Mouse (Mus musculus) layer of hippocampus, adult 2 months (tissue): ENCODE measurements at regions not wholly inside any gene's neighbourhood (a gene's known extent, or its start where the extent isn't known, plus 50 kb on each side); places are given as distances from the start of the nearest gene placed in this dataset.

Source experiments
- DNase-seq, 2 experiments: peaks; one replicate each; pipeline ENCODE4 v3.0.0; 2022; ENCODE audit warnings: low spot score in 2 of 2
- H3K27ac ChIP-seq: fragments of 200-600 bp; 2 replicates; pipeline ENCODE4 v1.8.1; 2022
- H3K4me3 ChIP-seq: fragments of 200-600 bp; 2 replicates; pipeline ENCODE4 v1.8.1; 2022; ENCODE audit warnings: mild to moderate bottlenecking
- CTCF ChIP-seq: fragments of 200-600 bp; conservative IDR thresholded peaks from 2 replicates; pipeline ENCODE4 v1.8.1; 2022; ENCODE audit warnings: antibody characterized with exemption, mild to moderate bottlenecking, moderate library complexity

DNA sequence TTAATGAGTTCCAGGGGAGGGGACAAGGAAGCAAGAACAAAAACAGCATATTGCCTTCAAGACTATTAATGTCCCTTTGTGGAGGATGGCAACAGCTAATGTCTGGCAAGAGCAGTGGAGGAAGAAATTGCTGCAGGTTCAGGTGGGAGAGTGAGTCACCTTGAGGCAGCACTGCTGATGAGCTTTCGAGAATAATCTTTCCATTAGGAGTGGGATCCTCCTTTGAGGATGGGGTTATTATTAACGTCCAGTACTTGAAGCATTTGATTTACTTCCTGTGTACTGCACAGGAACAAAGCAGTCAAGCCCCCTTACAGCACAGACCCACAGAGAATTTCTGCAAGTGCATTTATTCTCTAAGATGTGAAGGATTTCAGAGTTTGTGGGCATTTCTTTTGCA is 671.2 kb upstream of the Stxbp6 start:
- Histone ChIP-seq H3K27ac (no peak overlapping the region), H3K4me3 (no peak overlapping the region)
- TF ChIP-seq CTCF = no peak
- no peak for DNase-seq

- DNase-seq = no peak
- H3K4me3 ChIP-seq = no peak overlapping the region
- H3K27ac ChIP-seq = no peak overlapping the region
- no peak for TF ChIP-seq CTCF
These were observed 670.1 kb upstream of the Stxbp6 start for GRCm38 (mm10) chr12:45744619-45745018.

- no peak for TF ChIP-seq CTCF
- no peak for DNase-seq
- no peak overlapping the region for H3K4me3 ChIP-seq
- H3K27ac ChIP-seq = no peak overlapping the region
These were observed 659.2 kb upstream of the Stxbp6 start for GRCm38 (mm10) chr12:45733661-45734060.

GRCm38 (mm10) chr12:45724565-45725370 is 650.3 kb upstream of the Stxbp6 start:
- TF ChIP-seq CTCF = no peak
- DNase-seq = no peak
- H3K27ac ChIP-seq = no peak overlapping the region
- no peak overlapping the region for H3K4me3 ChIP-seq

GRCm38 (mm10) chr12:45711351-45711750 is 636.8 kb upstream of the Stxbp6 start:
- no peak for TF ChIP-seq CTCF
- H3K4me3 ChIP-seq = no peak overlapping the region
- no peak overlapping the region for H3K27ac ChIP-seq
- DNase-seq = no peak

DNA sequence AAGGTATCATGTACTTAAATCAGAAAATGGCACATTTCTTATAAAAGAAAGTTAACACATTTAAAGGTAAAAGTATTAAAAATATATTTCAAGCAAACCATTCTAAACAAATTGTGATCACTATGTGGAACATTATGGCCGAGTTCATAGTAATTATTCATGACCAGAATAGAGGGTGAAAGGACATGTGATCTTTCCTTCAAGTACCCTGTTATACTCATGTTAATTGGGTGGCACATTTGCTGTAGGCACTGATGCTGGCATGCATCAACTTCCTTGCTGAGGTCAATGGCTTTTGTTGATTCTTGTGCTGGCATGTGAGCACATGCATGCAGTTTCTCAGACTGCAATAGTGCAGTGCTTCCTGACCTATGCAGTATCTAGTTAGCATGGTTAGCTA is 636.3 kb upstream of the Stxbp6 start:
- Histone ChIP-seq H3K27ac (no peak overlapping the region), H3K4me3 (no peak overlapping the region)
- TF ChIP-seq CTCF = no peak
- no peak for DNase-seq

DNA sequence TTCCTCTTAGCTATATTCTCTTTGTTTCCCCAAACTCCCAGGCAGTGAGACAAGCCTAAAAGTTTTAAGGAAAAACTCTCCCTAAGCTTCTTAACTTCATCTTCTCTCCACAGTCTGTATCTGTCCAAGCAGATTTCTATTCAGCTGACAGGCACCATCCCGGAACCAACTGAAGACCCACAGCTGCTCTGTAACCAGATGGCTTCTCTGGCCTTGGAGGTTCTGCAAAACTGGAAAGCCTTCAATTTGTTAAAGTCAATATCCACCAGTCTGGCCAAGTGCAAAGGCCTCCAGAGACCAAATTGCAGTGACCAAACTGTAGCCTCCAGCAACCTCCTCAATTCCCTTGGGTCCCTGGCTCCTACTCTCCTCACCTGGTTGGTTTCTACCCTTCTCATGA is 614.8 kb upstream of the Stxbp6 start:
- H3K27ac ChIP-seq = no peak overlapping the region
- no peak for DNase-seq
- no peak overlapping the region for H3K4me3 ChIP-seq
- no peak for TF ChIP-seq CTCF

DNA sequence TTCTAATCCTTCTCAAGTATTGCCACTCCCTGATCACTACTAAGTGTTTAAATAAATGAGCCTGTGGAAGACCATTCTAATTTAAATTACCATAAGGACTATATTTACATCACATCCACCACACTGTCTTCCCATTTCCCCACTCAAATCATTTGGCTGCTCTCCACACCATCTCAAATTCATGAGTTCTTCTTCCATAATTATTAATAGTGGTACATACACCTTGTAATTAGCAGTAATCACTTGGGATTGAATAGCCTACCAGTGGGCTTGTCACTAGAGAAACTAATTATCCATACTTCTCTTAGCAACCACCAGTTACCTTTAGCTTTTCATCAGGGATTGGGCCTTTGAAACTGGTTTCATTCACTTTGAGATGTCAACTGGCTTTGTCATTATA is 612.3 kb upstream of the Stxbp6 start:
- TF ChIP-seq CTCF = no peak
- DNase-seq = no peak
- no peak overlapping the region for H3K4me3 ChIP-seq

DNA sequence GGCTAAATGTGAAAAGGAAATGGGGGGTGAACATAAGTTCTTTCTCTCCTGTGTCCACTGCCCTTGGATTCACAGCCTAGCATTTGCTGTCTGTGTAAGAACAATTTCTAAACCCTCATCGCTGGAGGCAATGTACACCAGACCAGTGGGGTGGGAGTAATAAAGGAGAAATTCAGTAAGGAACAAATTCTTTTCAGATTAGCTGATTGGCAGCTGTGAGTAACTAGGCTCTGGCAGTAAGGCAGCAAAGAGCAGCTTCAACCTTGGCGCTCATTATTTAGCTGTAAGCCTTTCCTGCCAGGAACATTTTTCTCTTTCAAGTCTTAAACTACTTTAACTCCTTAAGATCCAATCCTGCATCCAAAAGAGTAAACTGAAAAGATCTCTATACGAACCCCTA is 597.9 kb upstream of the Stxbp6 start:
- H3K27ac ChIP-seq = no peak overlapping the region
- no peak for DNase-seq
- no peak for TF ChIP-seq CTCF
- no peak overlapping the region; the same call in 1 of the 2 replicates for H3K4me3 ChIP-seq

More for the DNA sequence above, 612.3 kb upstream of the Stxbp6 start:
- no peak overlapping the region for H3K27ac ChIP-seq

DNA sequence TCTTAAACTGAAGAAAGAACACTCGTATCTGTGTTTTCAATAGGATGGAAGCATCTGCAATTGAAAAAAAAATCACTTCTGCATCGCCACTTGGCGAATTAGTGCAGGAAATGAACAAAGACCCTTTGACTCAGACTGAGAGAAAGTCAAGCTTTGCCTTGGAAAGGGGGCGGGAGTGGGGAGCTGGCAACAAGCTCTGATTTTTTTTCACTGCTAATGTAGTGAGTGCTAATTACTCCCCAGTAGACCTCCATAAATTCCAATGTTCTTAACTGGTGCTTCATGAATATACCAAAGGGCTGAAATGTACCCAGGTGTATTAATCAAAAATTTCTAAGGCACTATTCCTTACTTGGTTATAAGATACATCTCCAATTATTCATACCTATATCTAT is 597.0 kb upstream of the Stxbp6 start:
- H3K27ac ChIP-seq = no peak overlapping the region
- H3K4me3 ChIP-seq = no peak overlapping the region; the same call in 1 of the 2 replicates
- no peak for TF ChIP-seq CTCF
- DNase-seq = no peak

DNA sequence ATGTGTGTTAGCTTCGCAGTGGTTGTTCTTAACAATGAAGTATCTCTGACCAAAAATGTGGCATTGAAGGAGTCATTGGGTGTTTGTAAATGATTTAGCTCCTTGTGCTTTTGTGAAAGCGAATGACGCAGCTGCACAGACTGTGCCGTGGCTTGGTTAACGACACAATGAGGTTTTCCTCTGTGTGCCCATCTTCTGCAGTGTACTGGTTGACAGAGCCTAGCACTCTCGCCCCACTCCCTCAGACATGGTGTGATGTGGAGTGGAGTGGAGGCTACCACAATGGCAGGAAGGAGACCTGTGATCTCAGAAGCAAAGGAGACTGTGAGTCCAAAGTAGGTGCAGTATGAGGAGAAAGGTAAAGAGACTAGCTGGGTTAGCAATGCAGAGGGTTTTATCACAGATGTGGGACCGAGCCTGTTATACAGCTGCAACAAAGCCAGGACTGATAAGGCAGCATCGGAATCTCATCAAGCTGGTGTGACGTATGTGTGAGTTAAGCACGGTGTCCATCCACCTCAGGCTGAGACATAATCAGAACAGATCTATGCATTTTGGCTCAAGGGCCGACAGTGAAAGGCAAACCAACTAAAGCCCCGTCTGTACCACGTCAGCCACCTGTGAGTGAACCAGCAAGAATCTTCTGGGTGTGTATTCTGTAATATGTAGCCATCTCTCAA is 596.5 kb upstream of the Stxbp6 start:
- TF ChIP-seq CTCF = no peak
- H3K4me3 ChIP-seq = no peak overlapping the region; the same call in 1 of the 2 replicates
- DNase-seq = no peak
- no peak overlapping the region for H3K27ac ChIP-seq

DNA sequence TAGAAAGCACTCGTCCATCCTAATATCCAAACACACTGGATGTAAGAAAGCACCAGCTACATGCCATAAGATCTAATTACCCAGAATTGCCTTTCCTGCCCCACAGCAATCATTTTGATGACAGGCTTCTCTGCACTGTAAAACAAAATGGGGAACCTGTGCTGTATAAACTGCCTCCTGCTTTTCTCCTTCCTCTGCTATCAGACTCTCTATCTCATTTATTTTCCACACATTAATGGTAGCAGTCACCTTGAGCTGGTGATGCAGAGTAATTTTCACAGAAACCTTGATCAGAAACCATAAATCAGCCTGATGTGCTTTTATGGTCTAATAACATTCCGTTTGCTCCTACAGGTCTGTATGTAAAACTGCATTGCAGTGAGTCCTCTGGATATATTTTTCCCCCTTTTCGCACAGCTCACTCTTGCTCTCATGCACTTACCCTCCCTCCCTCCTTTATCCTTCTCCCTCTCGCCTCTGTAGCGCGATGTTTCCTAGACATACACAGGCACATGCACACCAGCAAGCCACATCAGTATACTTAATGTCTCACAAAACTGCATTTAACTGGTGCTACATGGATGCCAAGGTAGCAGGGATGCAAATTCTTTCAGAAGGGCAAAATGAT is 595.9 kb upstream of the Stxbp6 start:
- DNase-seq = no peak
- no peak for TF ChIP-seq CTCF
- no peak overlapping the region for H3K4me3 ChIP-seq
- H3K27ac ChIP-seq = no peak overlapping the region

- Histone ChIP-seq H3K27ac (no peak overlapping the region), H3K4me3 (no peak overlapping the region)
- no peak for DNase-seq
- no peak for TF ChIP-seq CTCF
These were observed 585.1 kb upstream of the Stxbp6 start for GRCm38 (mm10) chr12:45659612-45660011.
